Mouse (Mus musculus) brain, embryonic 14.5 days (tissue): ENCODE measurements around the gene Gm5150.

Experiments
- CTCF ChIP-seq: fragments of 200-500 bp; IDR thresholded peaks from 2 replicates; pipeline ENCODE4 v1.5.1; 2012; ENCODE audit warnings: inconsistent platforms, mild to moderate bottlenecking, moderate library complexity, borderline replicate concordance; ENCODE audit not compliant: insufficient read depth, insufficient read length; ENCODE audit errors: extremely low read depth
- POLR2A ChIP-seq: fragments of 200-500 bp; IDR thresholded peaks from 2 replicates; pipeline ENCODE4 v1.6.1; 2012; ENCODE audit warnings: mild to moderate bottlenecking, inconsistent platforms, borderline replicate concordance; ENCODE audit not compliant: poor library complexity, insufficient read depth, insufficient read length, severe bottlenecking; ENCODE audit errors: extremely low read depth

- TF ChIP-seq CTCF (no peak), POLR2A (no peak)
These were observed at the start of gene Gm5150 for GRCm38 (mm10) chr3:16006215-16006614.
